Mouse (Mus musculus) heart, embryonic 11.5 days (tissue): Measurements from ENCODE around the gene Rbp7. TPM values are rescaled to one million over a fixed set of nuclear protein-coding genes. Genes with fewer than 3 reads are reported as not detected.
"Not testable (repeated sequence)": the region's sequence is repeated elsewhere in the genome, so short reads cannot be mapped to it uniquely, and the experiment has no call there.

Source experiments
- ATAC-seq: fragments of 200-750 bp; cut with Nextera tagmentation; replicated peaks from 2 replicates; pipeline ENCODE4 v1.8.0; 2017; ENCODE audit warnings: moderate library complexity; ENCODE audit not compliant: insufficient number of reproducible peaks, low FRiP score, low TSS enrichment
- H3K27ac ChIP-seq: fragments of 300-500 bp; sonication (generic); 2 replicates; pipeline ENCODE4 v1.5.1; 2014; ENCODE audit warnings: mild to moderate bottlenecking, low read depth, low read length
- H3K27me3 ChIP-seq: fragments of 300-500 bp; sonication (generic); 2 replicates; pipeline ENCODE4 v1.6.1; 2014; ENCODE audit warnings: mild to moderate bottlenecking, low read length, mixed read lengths; ENCODE audit not compliant: control insufficient read depth, insufficient read depth
- H3K36me3 ChIP-seq: fragments of 300-500 bp; sonication (generic); 2 replicates; pipeline ENCODE4 v1.6.1; 2014; ENCODE audit warnings: mild to moderate bottlenecking, low read length, moderate library complexity, mixed read lengths; ENCODE audit not compliant: control insufficient read depth, insufficient read depth
- H3K4me1 ChIP-seq: fragments of 300-500 bp; sonication (generic); 2 replicates; pipeline ENCODE4 v1.6.1; 2014; ENCODE audit warnings: low read length; ENCODE audit not compliant: control insufficient read depth, insufficient read depth
- H3K4me2 ChIP-seq: fragments of 300-500 bp; sonication (generic); 2 replicates; pipeline ENCODE4 v1.6.1; 2014; ENCODE audit warnings: mild to moderate bottlenecking, moderate library complexity
- H3K4me3 ChIP-seq: fragments of 300-500 bp; sonication (generic); 2 replicates; pipeline ENCODE4 v1.5.1; 2014; ENCODE audit warnings: low read depth, low read length
- H3K9ac ChIP-seq: fragments of 300-500 bp; sonication (generic); 2 replicates; pipeline ENCODE4 v1.6.1; 2014; ENCODE audit warnings: mild to moderate bottlenecking, low read depth, low read length, moderate library complexity
- H3K9me3 ChIP-seq: fragments of 300-500 bp; sonication (generic); replicated peaks from 2 replicates; pipeline ENCODE4 v1.6.1; 2016; ENCODE audit warnings: low read length; ENCODE audit not compliant: control insufficient read depth
- WGBS: fragments of 180-500 bp; shearing (Covaris S2); extraction: QIAGEN DNeasy Blood & Tissue Kit; methylation state at CpG from one replicate; pipeline ENCODE4 v1.1.7; 2014; ENCODE audit not compliant: insufficient replicate concordance; 5-methylcytosine and 5-hydroxymethylcytosine counted together
- polyA plus RNA-seq: library from polyadenylated mRNA; unstranded; fragments of >200 nt; fragmentation: Nextera tagmentation; extraction: Ambion mirVana; gene quantifications from 2 replicates; pipeline ENCODE4 v1.2.1, GENCODE M21; 2014

The Rbp7 gene
- polyA plus RNA-seq, 1 experiment from 2014 or later, result 2.5 TPM

GRCm38 (mm10) chr4:149461579-149462304 is 7.0 kb upstream of the Rbp7 start:
- no peaks in the 10 kb centered on the region for H3K36me3 ChIP-seq
- ATAC-seq, result no peak
- H3K9me3 ChIP-seq, result no peaks in the 10 kb centered on the region
- 57% methylated on average over 6 of the region's 7 CpGs for WGBS
- 0 out of 2 replicates have a peak, but pooled peaks cover 2% of the 10 kb centered on the region for H3K4me1 ChIP-seq
- H3K4me2 ChIP-seq, result no peak overlapping the region
- no peaks in the 10 kb centered on the region for H3K27me3 ChIP-seq
- H3K4me3 ChIP-seq, result no peak overlapping the region
- H3K9ac ChIP-seq, result no peak overlapping the region
- no peak overlapping the region for H3K27ac ChIP-seq

- not testable (repeated sequence) for H3K27me3 ChIP-seq, H3K4me2 ChIP-seq, H3K36me3 ChIP-seq, H3K4me3 ChIP-seq, H3K9ac ChIP-seq, ATAC-seq, H3K4me1 ChIP-seq, H3K27ac ChIP-seq, H3K9me3 ChIP-seq
- 84% methylated on average over 2 of the region's 2 CpGs for WGBS
Observed at GRCm38 (mm10) chr4:149460475-149460874, 5.7 kb upstream of the Rbp7 start.

- WGBS, result 78% methylated on average over 1 of the region's 1 CpGs
- Histone ChIP-seq H3K27ac (no peak overlapping the region), H3K4me3 (no peak overlapping the region), H3K9ac (no peak overlapping the region), H3K4me1 (0 out of 2 replicates have a peak, but pooled peaks cover 2% of the 10 kb centered on the region), H3K36me3 (no peaks in the 10 kb centered on the region), H3K9me3 (no peaks in the 10 kb centered on the region), H3K27me3 (no peaks in the 10 kb centered on the region), H3K4me2 (no peak overlapping the region)
- no peak for ATAC-seq
Observed at GRCm38 (mm10) chr4:149459425-149459824, 4.6 kb upstream of the Rbp7 start.

GRCm38 (mm10) chr4:149458526-149458925 is 3.7 kb upstream of the Rbp7 start:
- H3K9ac ChIP-seq, result no peak overlapping the region
- no peak overlapping the region for H3K4me2 ChIP-seq
- 56% methylated on average over 5 of the region's 5 CpGs for WGBS

GRCm38 (mm10) chr4:149457831-149458430 is 3.2 kb upstream of the Rbp7 start:
- no peak overlapping the region for H3K9ac ChIP-seq
- H3K4me1 ChIP-seq, result no peaks in the 10 kb centered on the region
- no peak overlapping the region for H3K4me3 ChIP-seq
- no peak for ATAC-seq
- no peaks in the 10 kb centered on the region for H3K36me3 ChIP-seq
- no peaks in the 10 kb centered on the region for H3K9me3 ChIP-seq
- H3K27ac ChIP-seq, result no peak overlapping the region
- 75% methylated on average over 6 of the region's 6 CpGs for WGBS
- H3K27me3 ChIP-seq, result no peaks in the 10 kb centered on the region
- H3K4me2 ChIP-seq, result no peak overlapping the region

More at GRCm38 (mm10) chr4:149458526-149458925, 3.7 kb upstream of the Rbp7 start:
- 0 out of 2 replicates have a peak, but pooled peaks cover under 1% of the 10 kb centered on the region for H3K4me1 ChIP-seq
- H3K27me3 ChIP-seq, result no peaks in the 10 kb centered on the region
- H3K27ac ChIP-seq, result no peak overlapping the region
- H3K4me3 ChIP-seq, result no peak overlapping the region
- H3K9me3 ChIP-seq, result no peaks in the 10 kb centered on the region
- ATAC-seq, result no peak
- H3K36me3 ChIP-seq, result no peaks in the 10 kb centered on the region

GRCm38 (mm10) chr4:149457163-149457562 is 2.4 kb upstream of the Rbp7 start:
- H3K9ac ChIP-seq, ATAC-seq, H3K27ac ChIP-seq, H3K4me1 ChIP-seq, H3K9me3 ChIP-seq, H3K27me3 ChIP-seq, H3K4me3 ChIP-seq, H3K4me2 ChIP-seq, H3K36me3 ChIP-seq: not testable (repeated sequence)
- 82% methylated on average over 27 of the region's 27 CpGs for WGBS

- Histone ChIP-seq H3K27ac (no peak overlapping the region), H3K4me3 (no peak overlapping the region), H3K9me3 (no peaks in the 10 kb centered on the region), H3K4me2 (no peak overlapping the region), H3K27me3 (no peaks in the 10 kb centered on the region), H3K36me3 (no peaks in the 10 kb centered on the region), H3K9ac (no peak overlapping the region), H3K4me1 (no peaks in the 10 kb centered on the region)
- 75% methylated on average over 17 of the region's 17 CpGs for WGBS
- ATAC-seq, result no peak
Observed at GRCm38 (mm10) chr4:149454263-149454662, 515 bp downstream of the Rbp7 start.

GRCm38 (mm10) chr4:149453656-149454055 is 1.1 kb downstream of the Rbp7 start:
- no peak overlapping the region for H3K4me2 ChIP-seq
- ATAC-seq, result no peak
- no peak overlapping the region for H3K9ac ChIP-seq
- 84% methylated on average over 4 of the region's 4 CpGs for WGBS
- no peaks in the 10 kb centered on the region for H3K36me3 ChIP-seq
- no peaks in the 10 kb centered on the region for H3K27me3 ChIP-seq
- H3K4me3 ChIP-seq, result no peak overlapping the region
- no peak overlapping the region for H3K27ac ChIP-seq
- no peaks in the 10 kb centered on the region for H3K4me1 ChIP-seq
- no peaks in the 10 kb centered on the region for H3K9me3 ChIP-seq

- peaks cover 4% of the 10 kb centered on the region; the same call in 1 of the 2 replicates for H3K4me1 ChIP-seq
- no peak overlapping the region for H3K27ac ChIP-seq
- 80% methylated on average over 3 of the region's 3 CpGs for WGBS
- H3K4me3 ChIP-seq, result no peak overlapping the region
- no peak overlapping the region for H3K9ac ChIP-seq
- no peak for ATAC-seq
- no peaks in the 10 kb centered on the region for H3K27me3 ChIP-seq
- H3K9me3 ChIP-seq, result no peaks in the 10 kb centered on the region
- H3K4me2 ChIP-seq, result no peak overlapping the region
- H3K36me3 ChIP-seq, result no peaks in the 10 kb centered on the region
Observed at GRCm38 (mm10) chr4:149450636-149451035, 4.1 kb downstream of the Rbp7 start.
